Mouse (Mus musculus): ENCODE data around the gene Adamts2. TPM values are rescaled to one million over a fixed set of nuclear protein-coding genes. Genes with fewer than 3 reads are reported as not detected.

Adamts2 gene
- polyA plus RNA-seq, 1 experiment from 2014 or later = 8.8 TPM

DNA sequence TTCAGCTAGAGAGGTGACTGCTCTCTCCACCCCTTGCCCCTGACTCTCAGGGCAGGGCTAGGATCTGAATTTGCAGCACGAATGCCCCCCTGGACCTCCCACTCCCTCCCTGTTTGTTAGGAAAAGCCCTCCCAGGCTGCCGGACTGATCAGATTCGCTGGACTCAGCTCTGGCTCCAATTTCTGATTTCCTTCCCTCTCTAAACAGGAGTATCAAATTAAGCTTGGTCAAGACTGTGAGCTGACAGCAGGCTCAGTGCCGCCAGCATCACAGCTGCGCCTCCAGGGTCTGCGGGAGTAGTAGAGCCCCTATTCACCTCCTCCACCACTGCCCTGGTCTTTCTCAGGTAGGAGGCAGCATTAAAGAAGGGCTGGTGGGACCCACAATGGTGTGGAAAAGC is 117.0 kb downstream of the Adamts2 start:
- H3K9me3 ChIP-seq = no peaks in the 10 kb centered on the region
- ATAC-seq (ENCODE audit: low FRiP score, low read depth) = no peak
- no peak overlapping the region; the same call in 1 of the 2 replicates for H3K4me2 ChIP-seq (replicated peaks)
- peaks cover 13% of the 10 kb centered on the region for H3K27me3 ChIP-seq
- no peak overlapping the region for H3K4me3 ChIP-seq
- 0 out of 2 replicates have a peak overlapping the region, but pooled peaks have one; percentile 5 for H3K9ac ChIP-seq
- no peak overlapping the region for H3K27ac ChIP-seq
- H3K36me3 ChIP-seq = no peaks in the 10 kb centered on the region
- 15% methylated on average over 6 of the region's 6 CpGs for WGBS
- peaks cover 46% of the 10 kb centered on the region for H3K4me1 ChIP-seq

GRCm38 (mm10) chr11:50720421-50720820 is 118.5 kb downstream of the Adamts2 start:
- Histone ChIP-seq H3K27ac (no peak overlapping the region), H3K9me3 (no peaks in the 10 kb centered on the region), H3K4me1 (peaks cover 58% of the 10 kb centered on the region), H3K9ac (no peak overlapping the region), H3K4me2 (replicated peaks) (no peak overlapping the region), H3K36me3 (no peaks in the 10 kb centered on the region), H3K4me3 (no peak overlapping the region), H3K27me3 (peaks cover 8% of the 10 kb centered on the region; the same call in 1 of the 2 replicates)
- WGBS = 73% methylated on average over 6 of the region's 6 CpGs
- ATAC-seq (ENCODE audit: low FRiP score, low read depth) = no peak

DNA sequence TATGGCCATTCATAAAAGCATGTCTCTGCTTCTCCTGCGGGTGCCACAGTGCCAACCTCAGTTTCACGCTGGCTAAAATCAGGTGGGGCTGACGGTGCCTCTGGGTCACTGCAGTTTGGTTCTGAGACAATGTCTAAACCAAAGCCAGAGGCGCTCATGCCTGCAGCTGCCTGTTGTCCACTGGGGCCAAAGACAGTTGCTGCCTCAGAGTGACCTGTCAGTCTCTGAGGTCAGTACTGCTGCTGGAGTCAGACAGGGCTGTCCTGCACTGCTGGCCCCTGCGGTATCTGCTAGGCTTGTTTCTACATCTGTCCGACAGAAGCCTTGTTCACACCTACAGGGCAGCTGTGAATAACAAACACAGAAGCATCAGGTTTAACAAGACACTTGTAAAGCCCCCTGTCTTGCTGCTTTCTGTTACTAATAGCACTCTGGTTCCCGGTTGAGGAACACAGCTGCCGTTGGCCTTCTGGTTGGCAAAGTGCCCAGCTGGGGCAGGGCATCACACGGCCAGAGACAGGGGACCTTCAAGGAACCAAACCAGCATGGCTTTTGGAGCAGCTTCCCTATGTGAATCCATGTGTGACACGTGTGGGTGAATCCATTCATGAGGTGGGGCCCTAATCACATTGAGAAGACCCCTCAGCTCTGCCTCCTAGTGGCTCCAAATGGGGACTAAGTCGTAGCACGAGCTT is 119.1 kb downstream of the Adamts2 start:
- 35% methylated on average over 12 of the region's 12 CpGs for WGBS
- peak; percentile 52; the same call in 1 of the 2 replicates for ATAC-seq (ENCODE audit: low FRiP score, low read depth)
- H3K4me1 ChIP-seq = peaks cover 59% of the 10 kb centered on the region

GRCm38 (mm10) chr11:50725595-50725994 is 123.7 kb downstream of the Adamts2 start:
- H3K9ac ChIP-seq = no peak overlapping the region
- H3K4me2 ChIP-seq (replicated peaks) = no peak overlapping the region
- ATAC-seq (ENCODE audit: low FRiP score, low read depth) = no peak
- H3K4me3 ChIP-seq = no peak overlapping the region
- H3K9me3 ChIP-seq = no peaks in the 10 kb centered on the region; the same call in 1 of the 2 replicates
- WGBS = 55% methylated on average over 4 of the region's 4 CpGs
- H3K27ac ChIP-seq = no peak overlapping the region
- H3K36me3 ChIP-seq = no peaks in the 10 kb centered on the region
- peaks cover 23% of the 10 kb centered on the region for H3K4me1 ChIP-seq
- H3K27me3 ChIP-seq = 0 out of 2 replicates have a peak, but pooled peaks cover 2% of the 10 kb centered on the region

More for the DNA sequence above, 119.1 kb downstream of the Adamts2 start:
- Histone ChIP-seq H3K36me3 (no peaks in the 10 kb centered on the region), H3K9ac (no peak overlapping the region), H3K27ac (no peak overlapping the region), H3K4me2 (replicated peaks) (no peak overlapping the region), H3K4me3 (no peak overlapping the region), H3K9me3 (no peaks in the 10 kb centered on the region), H3K27me3 (peaks cover 6% of the 10 kb centered on the region; the same call in 1 of the 2 replicates)

DNA sequence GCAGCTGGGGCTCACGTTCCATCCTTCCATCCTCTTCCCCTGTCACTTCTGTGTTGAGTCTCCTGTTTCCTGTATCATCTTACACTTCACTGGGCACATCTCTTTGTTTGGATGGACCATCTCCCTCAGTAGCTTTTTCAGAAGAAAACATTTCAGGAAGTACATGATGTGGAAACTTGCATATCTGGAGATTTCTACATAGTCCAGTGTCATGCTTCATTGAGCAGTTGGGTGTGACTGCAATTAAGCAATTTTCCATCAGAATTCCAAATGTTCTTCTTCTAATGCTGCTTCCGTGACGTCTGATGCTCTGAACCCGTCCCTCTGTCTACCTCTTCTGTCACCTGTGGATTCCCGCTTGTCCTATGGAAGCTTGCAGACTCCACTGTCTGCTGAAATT is 124.2 kb downstream of the Adamts2 start:
- ATAC-seq (ENCODE audit: low FRiP score, low read depth) = no peak
- 87% methylated on average over 5 of the region's 5 CpGs for WGBS
- no peak overlapping the region for H3K4me3 ChIP-seq

DNA sequence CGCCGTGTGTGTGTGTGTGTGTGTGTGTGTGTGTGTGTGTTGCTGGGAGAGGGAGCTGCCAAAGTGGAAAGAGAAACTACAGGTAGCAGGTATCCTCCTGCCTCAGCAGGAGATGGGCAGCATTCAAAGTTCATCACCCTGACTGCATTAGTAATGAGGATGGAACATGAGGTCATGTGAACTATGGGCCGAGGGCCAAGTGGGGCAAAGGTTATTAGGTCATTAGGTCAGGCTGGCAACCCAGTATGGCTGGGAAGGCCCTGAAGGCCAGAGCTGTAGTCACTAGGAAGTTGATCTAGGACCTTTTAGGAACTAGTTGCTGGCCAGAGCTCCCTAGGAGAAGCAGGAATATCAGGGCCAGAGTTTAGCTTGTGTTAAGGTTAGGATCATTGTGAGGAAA is 131.3 kb downstream of the Adamts2 start:
- Histone ChIP-seq H3K27ac (no peak overlapping the region), H3K27me3 (no peaks in the 10 kb centered on the region), H3K9me3 (no peaks in the 10 kb centered on the region; the same call in 1 of the 2 replicates), H3K9ac (no peak overlapping the region), H3K4me2 (replicated peaks) (no peak overlapping the region), H3K4me3 (no peak overlapping the region), H3K4me1 (no peaks in the 10 kb centered on the region), H3K36me3 (no peaks in the 10 kb centered on the region)
- 40% methylated on average over 3 of the region's 3 CpGs for WGBS
- ATAC-seq (ENCODE audit: low FRiP score, low read depth) = no peak

More for the DNA sequence above, 124.2 kb downstream of the Adamts2 start:
- H3K36me3 ChIP-seq = no peaks in the 10 kb centered on the region
- H3K9me3 ChIP-seq = no peaks in the 10 kb centered on the region; the same call in 1 of the 2 replicates
- H3K4me1 ChIP-seq = peaks cover 19% of the 10 kb centered on the region
- H3K9ac ChIP-seq = no peak overlapping the region
- no peak overlapping the region for H3K27ac ChIP-seq
- no peak overlapping the region for H3K4me2 ChIP-seq (replicated peaks)
- 0 out of 2 replicates have a peak, but pooled peaks cover 2% of the 10 kb centered on the region for H3K27me3 ChIP-seq

GRCm38 (mm10) chr11:50734129-50734528 is 132.2 kb downstream of the Adamts2 start:
- H3K4me2 ChIP-seq (replicated peaks) = no peak overlapping the region
- H3K27me3 ChIP-seq = no peaks in the 10 kb centered on the region
- WGBS = 73% methylated on average over 4 of the region's 4 CpGs
- H3K36me3 ChIP-seq = no peaks in the 10 kb centered on the region
- H3K4me3 ChIP-seq = no peak overlapping the region
- no peaks in the 10 kb centered on the region for H3K4me1 ChIP-seq
- no peak overlapping the region for H3K27ac ChIP-seq
- no peak overlapping the region for H3K9ac ChIP-seq
- no peak for ATAC-seq (ENCODE audit: low FRiP score, low read depth)
- no peaks in the 10 kb centered on the region; the same call in 1 of the 2 replicates for H3K9me3 ChIP-seq

GRCm38 (mm10) chr11:50736548-50736947 is 134.7 kb downstream of the Adamts2 start:
- no peaks in the 10 kb centered on the region for H3K9me3 ChIP-seq
- no peaks in the 10 kb centered on the region for H3K4me1 ChIP-seq
- no peaks in the 10 kb centered on the region for H3K27me3 ChIP-seq
- no peak overlapping the region for H3K9ac ChIP-seq
- H3K4me3 ChIP-seq = no peak overlapping the region
- H3K4me2 ChIP-seq (replicated peaks) = no peak overlapping the region
- WGBS = 78% methylated on average over 1 of the region's 1 CpGs
- no peak for ATAC-seq (ENCODE audit: low FRiP score, low read depth)
- H3K36me3 ChIP-seq = no peaks in the 10 kb centered on the region
- H3K27ac ChIP-seq = no peak overlapping the region

DNA sequence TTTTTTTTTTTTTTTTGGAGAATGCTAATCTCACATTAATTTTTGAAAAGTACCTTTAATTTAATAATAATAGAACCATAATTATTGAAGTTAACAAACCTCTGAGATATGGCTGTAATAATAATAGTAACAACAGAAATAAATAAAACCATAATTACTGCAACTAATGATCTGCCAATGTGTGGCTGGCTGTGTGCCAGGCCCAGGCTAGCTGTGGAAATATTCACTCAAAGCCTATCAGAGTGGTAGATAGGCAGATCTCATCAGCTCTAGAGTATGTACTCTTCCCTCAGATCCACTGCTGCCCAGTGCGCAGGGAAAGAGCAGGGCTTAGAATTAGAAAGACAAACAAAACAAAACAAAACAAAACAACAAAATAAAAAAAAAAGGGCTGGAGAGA is 136.6 kb downstream of the Adamts2 start:
- H3K27ac ChIP-seq = no peak overlapping the region
- peaks cover 9% of the 10 kb centered on the region; the same call in 1 of the 2 replicates for H3K4me1 ChIP-seq
- ATAC-seq (ENCODE audit: low FRiP score, low read depth) = no peak
- no peak overlapping the region for H3K4me3 ChIP-seq
- WGBS = 89% methylated on average over 1 of the region's 1 CpGs
- no peak overlapping the region for H3K9ac ChIP-seq
- H3K36me3 ChIP-seq = no peaks in the 10 kb centered on the region
- no peaks in the 10 kb centered on the region for H3K27me3 ChIP-seq
- no peaks in the 10 kb centered on the region for H3K9me3 ChIP-seq
- H3K4me2 ChIP-seq (replicated peaks) = no peak overlapping the region

DNA sequence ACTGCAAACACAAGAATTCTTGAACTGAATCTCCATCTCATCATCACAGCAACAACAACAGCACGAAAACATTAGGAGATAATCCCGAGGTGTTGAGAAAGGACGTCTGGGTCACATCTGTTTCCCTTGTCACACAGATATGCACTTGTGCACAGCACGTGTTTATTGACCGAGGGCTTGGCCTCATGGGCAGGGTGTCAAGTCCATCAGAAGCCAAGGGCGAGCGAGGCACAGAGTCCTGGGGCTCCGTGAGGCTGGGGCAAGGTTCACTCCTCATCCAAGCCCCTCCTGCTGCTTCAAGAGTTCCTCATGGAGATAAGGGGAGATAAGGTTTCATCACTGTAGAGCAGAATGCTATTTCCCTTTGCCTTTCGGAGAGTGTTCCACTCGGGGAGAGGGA is 137.6 kb downstream of the Adamts2 start:
- H3K27ac ChIP-seq = no peak overlapping the region
- H3K9me3 ChIP-seq = no peaks in the 10 kb centered on the region
- no peaks in the 10 kb centered on the region for H3K27me3 ChIP-seq
- peaks cover 16% of the 10 kb centered on the region; the same call in 1 of the 2 replicates for H3K4me1 ChIP-seq
- H3K4me3 ChIP-seq = no peak overlapping the region
- no peak overlapping the region for H3K4me2 ChIP-seq (replicated peaks)
- 45% methylated on average over 10 of the region's 10 CpGs for WGBS
- no peaks in the 10 kb centered on the region for H3K36me3 ChIP-seq
- no peak overlapping the region for H3K9ac ChIP-seq
- no peak for ATAC-seq (ENCODE audit: low FRiP score, low read depth)

GRCm38 (mm10) chr11:50742146-50742545 is 140.3 kb downstream of the Adamts2 start:
- ATAC-seq (ENCODE audit: low FRiP score, low read depth) = no peak
- H3K9ac ChIP-seq = no peak overlapping the region
- H3K36me3 ChIP-seq = no peaks in the 10 kb centered on the region
- H3K9me3 ChIP-seq = no peaks in the 10 kb centered on the region
- no peak overlapping the region for H3K4me2 ChIP-seq (replicated peaks)
- WGBS = 50% methylated on average over 1 of the region's 1 CpGs
- H3K4me3 ChIP-seq = no peak overlapping the region
- H3K27ac ChIP-seq = no peak overlapping the region
- peaks cover 31% of the 10 kb centered on the region for H3K4me1 ChIP-seq
- no peaks in the 10 kb centered on the region for H3K27me3 ChIP-seq

GRCm38 (mm10) chr11:50744971-50745370 is 143.1 kb downstream of the Adamts2 start:
- Histone ChIP-seq H3K4me2 (replicated peaks) (no peak overlapping the region), H3K27ac (no peak overlapping the region), H3K4me3 (no peak overlapping the region), H3K4me1 (peaks cover 31% of the 10 kb centered on the region), H3K9me3 (no peaks in the 10 kb centered on the region), H3K36me3 (no peaks in the 10 kb centered on the region), H3K9ac (no peak overlapping the region), H3K27me3 (no peaks in the 10 kb centered on the region)
- peak; percentile 51; the same call in 1 of the 2 replicates for ATAC-seq (ENCODE audit: low FRiP score, low read depth)
- 39% methylated on average over 6 of the region's 6 CpGs for WGBS

All from limb, embryonic 13.5 days (tissue).